Mouse (Mus musculus): Measurements from ENCODE around the gene Tbc1d8b. TPM values are rescaled to one million over a fixed set of nuclear protein-coding genes. Genes with fewer than 3 reads are reported as not detected.

Gene Tbc1d8b
- total and polyA plus RNA-seq, 3 experiments = 1.8 to 2.3 (median 2.2) TPM

GRCm38 (mm10) chrX:139684775-139685695, at the start of gene Tbc1d8b (continued):
- no peak for TF ChIP-seq PAX5 (IDR thresholded peaks at IDR 0.05; ENCODE audit: low read length)

GRCm38 (mm10) chrX:139639744-139640143, 45.1 kb upstream of the Tbc1d8b start:
- Histone ChIP-seq H3K4me2 (ENCODE audit: insufficient read depth, low read depth, poor library complexity, severe bottlenecking) (no peak overlapping the region), H3K27me3 (replicated peaks) (no peaks in the 10 kb centered on the region), H3K4me1 (ENCODE audit: control insufficient read depth in 1 of 2, insufficient read depth in 2 of 2) (no peaks in the 10 kb centered on the region), H3K36me3 (replicated peaks in 1 of 2; ENCODE audit: control insufficient read depth in 1 of 2, insufficient read depth in 1 of 2, low read length in 1 of 2) (no peaks in the 10 kb centered on the region), H3K27ac (ENCODE audit: insufficient read depth, low read depth) (no peak overlapping the region), H3K4me3 (replicated peaks in 1 of 3; ENCODE audit: low read depth in 2 of 3, low read length in 2 of 3, poor library complexity in 1 of 3) (no peak overlapping the region), H3K79me2 (replicated peaks; ENCODE audit: control insufficient read depth, extremely low read depth, insufficient read depth, poor library complexity, severe bottlenecking) (no peaks in the 10 kb centered on the region), H3K9me3 (replicated peaks; ENCODE audit: low read length) (no peaks in the 10 kb centered on the region), H3K9ac (ENCODE audit: insufficient read depth, low read depth) (no peak overlapping the region)
- dilution Hi-C loops (cut with MboI; ENCODE audit: extremely low pct_ligation_motif_present, extremely low pct_unique_long_range_greater_than_20kb, low sequenced_read_pairs) (no loop called here), in situ Hi-C loops (cut with MboI; ENCODE audit: low pct_ligation_motif_present, low pct_unique_long_range_greater_than_20kb, low sequenced_read_pairs) (no loop called here)
- TF ChIP-seq HCFC1 (IDR thresholded peaks at IDR 0.05; ENCODE audit: low read depth, low read length) (no peak), E2F4 (IDR thresholded peaks at IDR 0.05; ENCODE audit: insufficient replicate concordance, low read depth, low read length) (no peak), SMC3 (IDR thresholded peaks at IDR 0.05; ENCODE audit: low read depth, low read length) (no peak), POLR2AphosphoS2 (IDR thresholded peaks at IDR 0.05; ENCODE audit: low read depth, low read length) (no peak), RAD21 (IDR thresholded peaks at IDR 0.05; ENCODE audit: low read depth, low read length) (no peak), TBP (conservative IDR thresholded peaks at IDR 0.05; ENCODE audit: low read depth, low read length) (no peak), PAX5 (IDR thresholded peaks at IDR 0.05; ENCODE audit: low read length) (no peak), JUND (conservative IDR thresholded peaks at IDR 0.05; ENCODE audit: low read depth, low read length) (no peak), UBTF (IDR thresholded peaks at IDR 0.05; ENCODE audit: low read depth, low read length) (no peak), MXI1 (IDR thresholded peaks at IDR 0.05; ENCODE audit: low read depth, low read length) (no peak), ZC3H11A (IDR thresholded peaks at IDR 0.05; ENCODE audit: low read depth, low read length) (no peak), MAFK (IDR thresholded peaks at IDR 0.05; ENCODE audit: insufficient replicate concordance, low read length) (no peak)
- no peak for DNase-seq (ENCODE audit: extremely low read depth)

- TF ChIP-seq CHD2 (IDR thresholded peaks at IDR 0.05; ENCODE audit: low read length) (no peak), CHD1 (IDR thresholded peaks at IDR 0.05; ENCODE audit: low read depth, low read length) (no peak), CTCF (conservative IDR thresholded peaks at IDR 0.05 in 1 of 2, IDR thresholded peaks at IDR 0.05 in 1 of 2; ENCODE audit: low read depth in 2 of 2, low read length in 2 of 2) (no peak), HCFC1 (IDR thresholded peaks at IDR 0.05; ENCODE audit: low read depth, low read length) (no peak), RCOR1 (conservative IDR thresholded peaks at IDR 0.05; ENCODE audit: low read depth, low read length) (no peak), PAX5 (IDR thresholded peaks at IDR 0.05; ENCODE audit: low read length) (no peak), EP300 (IDR thresholded peaks at IDR 0.05; ENCODE audit: low read length) (no peak), ZC3H11A (IDR thresholded peaks at IDR 0.05; ENCODE audit: low read depth, low read length) (no peak), UBTF (IDR thresholded peaks at IDR 0.05; ENCODE audit: low read depth, low read length) (no peak), ZKSCAN1 (IDR thresholded peaks at IDR 0.05; ENCODE audit: borderline replicate concordance, low read depth, low read length) (no peak), RAD21 (IDR thresholded peaks at IDR 0.05; ENCODE audit: low read depth, low read length) (no peak), IRF4 (IDR thresholded peaks at IDR 0.05; ENCODE audit: low read depth, low read length) (no peak), BHLHE40 (IDR thresholded peaks at IDR 0.05; ENCODE audit: low read depth, low read length) (no peak), MYC (IDR thresholded peaks at IDR 0.05; ENCODE audit: low read depth, low read length) (no peak), USF2 (conservative IDR thresholded peaks at IDR 0.05; ENCODE audit: low read depth, low read length) (no peak)
- no peak overlapping the region for H3K27ac ChIP-seq (ENCODE audit: insufficient read depth, low read depth)
- H3K9ac ChIP-seq (ENCODE audit: insufficient read depth, low read depth) = no peak overlapping the region
- H3K27me3 ChIP-seq (replicated peaks) = no peaks in the 10 kb centered on the region
- in situ Hi-C loops (cut with MboI; ENCODE audit: low pct_ligation_motif_present, low pct_unique_long_range_greater_than_20kb, low sequenced_read_pairs) = no loop called here
- H3K9me3 ChIP-seq (replicated peaks; ENCODE audit: low read length) = no peaks in the 10 kb centered on the region
- DNase-seq (ENCODE audit: extremely low read depth) = no peak
- dilution Hi-C loops (cut with MboI; ENCODE audit: extremely low pct_ligation_motif_present, extremely low pct_unique_long_range_greater_than_20kb, low sequenced_read_pairs) = no loop called here
- no peaks in the 10 kb centered on the region for H3K79me2 ChIP-seq (replicated peaks; ENCODE audit: control insufficient read depth, extremely low read depth, insufficient read depth, poor library complexity, severe bottlenecking)
- no peaks in the 10 kb centered on the region for H3K4me1 ChIP-seq (ENCODE audit: control insufficient read depth in 1 of 2, insufficient read depth in 2 of 2)
- no peaks in the 10 kb centered on the region for H3K36me3 ChIP-seq (replicated peaks in 1 of 2; ENCODE audit: control insufficient read depth in 1 of 2, insufficient read depth in 1 of 2, low read length in 1 of 2)
- H3K4me3 ChIP-seq (replicated peaks in 1 of 3; ENCODE audit: low read depth in 2 of 3, low read length in 2 of 3, poor library complexity in 1 of 3) = no peak overlapping the region
- H3K4me2 ChIP-seq (ENCODE audit: insufficient read depth, low read depth, poor library complexity, severe bottlenecking) = no peak overlapping the region
Measured at GRCm38 (mm10) chrX:139640418-139640817, 44.4 kb upstream of the Tbc1d8b start.
